Mouse (Mus musculus): ENCODE measurements around the gene AC131692.1. TPM values are rescaled to one million over a fixed set of nuclear protein-coding genes. Genes with fewer than 3 reads are reported as not detected.

The AC131692.1 gene
- polyA plus RNA-seq, 1 experiment from 2014 or later = 0.28 TPM

GRCm38 (mm10) chr19:6058513-6058912, 35.7 kb upstream of the AC131692.1 start:
- no peak overlapping the region for H3K27ac ChIP-seq
- no peaks in the 10 kb centered on the region for H3K27me3 ChIP-seq (replicated peaks)
- no peak for ATAC-seq (ENCODE audit: insufficient read depth, low FRiP score, low read depth)
- H3K9me3 ChIP-seq = no peaks in the 10 kb centered on the region
- H3K4me1 ChIP-seq = peaks cover 32% of the 10 kb centered on the region
- peaks cover 24% of the 10 kb centered on the region for H3K36me3 ChIP-seq
- peak overlapping the region; percentile 69 for H3K4me2 ChIP-seq
- peak overlapping the region; percentile 86 for H3K4me3 ChIP-seq (replicated peaks)
- H3K9ac ChIP-seq = peak overlapping the region; percentile 73
- 34% methylated on average over 5 of the region's 5 CpGs for WGBS

- no peak for ATAC-seq (ENCODE audit: insufficient read depth, low FRiP score, low read depth)
- peak overlapping the region; percentile 86 for H3K4me3 ChIP-seq (replicated peaks)
- H3K27me3 ChIP-seq (replicated peaks) = no peaks in the 10 kb centered on the region
- peaks cover 20% of the 10 kb centered on the region for H3K36me3 ChIP-seq
- no peaks in the 10 kb centered on the region for H3K9me3 ChIP-seq
- H3K9ac ChIP-seq = no peak overlapping the region
- H3K4me2 ChIP-seq = peak overlapping the region; percentile 69
- H3K4me1 ChIP-seq = peaks cover 32% of the 10 kb centered on the region
- 75% methylated on average over 5 of the region's 5 CpGs for WGBS
- no peak overlapping the region for H3K27ac ChIP-seq
Measured at GRCm38 (mm10) chr19:6058966-6059365, 35.3 kb upstream of the AC131692.1 start.

GRCm38 (mm10) chr19:6061021-6061533, 33.1 kb upstream of the AC131692.1 start, which contains the start of gene Znhit2:
TSS of gene Znhit2 (plus strand) at chr19:6061192.
- peak within 1 kb of the TSS; percentile 98 for H3K4me2 ChIP-seq
- no peaks in the 10 kb centered on the region for H3K27me3 ChIP-seq (replicated peaks)
- peak within 1 kb of the TSS; percentile 95 for H3K27ac ChIP-seq
- H3K9me3 ChIP-seq = no peaks in the 10 kb centered on the region
- peaks cover 3% of the 10 kb centered on the region; the same call in 1 of the 2 replicates for H3K36me3 ChIP-seq
- peaks cover 31% of the 10 kb centered on the region for H3K4me1 ChIP-seq
- H3K9ac ChIP-seq = peak within 1 kb of the TSS; percentile 94
- WGBS = under 1% methylated on average over 58 of the region's 58 CpGs
- peak; percentile 72 for ATAC-seq (ENCODE audit: insufficient read depth, low FRiP score, low read depth)
- peak within 1 kb of the TSS; percentile 93 for H3K4me3 ChIP-seq (replicated peaks)

- peak overlapping the region; percentile 98 for H3K4me2 ChIP-seq
- H3K9ac ChIP-seq = peak overlapping the region; percentile 94
- H3K9me3 ChIP-seq = no peaks in the 10 kb centered on the region
- WGBS = under 1% methylated on average over 44 of the region's 44 CpGs
- H3K4me3 ChIP-seq (replicated peaks) = peak overlapping the region; percentile 93
- peaks cover 3% of the 10 kb centered on the region; the same call in 1 of the 2 replicates for H3K36me3 ChIP-seq
- H3K27me3 ChIP-seq (replicated peaks) = no peaks in the 10 kb centered on the region
- 0 out of 2 replicates have a peak, but pooled peaks have one; percentile 5 for ATAC-seq (ENCODE audit: insufficient read depth, low FRiP score, low read depth)
- peaks cover 31% of the 10 kb centered on the region for H3K4me1 ChIP-seq
- H3K27ac ChIP-seq = peak overlapping the region; percentile 95
Measured at GRCm38 (mm10) chr19:6061641-6062302, 32.4 kb upstream of the AC131692.1 start.

- Histone ChIP-seq H3K27ac (peak overlapping the region; percentile 95), H3K4me2 (peak overlapping the region; percentile 98), H3K27me3 (replicated peaks) (no peaks in the 10 kb centered on the region), H3K9ac (peak overlapping the region; percentile 94; the same call in 1 of the 2 replicates), H3K9me3 (no peaks in the 10 kb centered on the region), H3K4me3 (replicated peaks) (peak overlapping the region; percentile 93), H3K4me1 (peaks cover 36% of the 10 kb centered on the region), H3K36me3 (peaks cover 3% of the 10 kb centered on the region; the same call in 1 of the 2 replicates)
- WGBS = 37% methylated on average over 5 of the region's 5 CpGs
- no peak for ATAC-seq (ENCODE audit: insufficient read depth, low FRiP score, low read depth)
Measured at GRCm38 (mm10) chr19:6062418-6062817, 31.8 kb upstream of the AC131692.1 start.

- 93% methylated on average over 6 of the region's 6 CpGs for WGBS
- no peaks in the 10 kb centered on the region for H3K9me3 ChIP-seq
- no peaks in the 10 kb centered on the region for H3K27me3 ChIP-seq (replicated peaks)
- ATAC-seq (ENCODE audit: insufficient read depth, low FRiP score, low read depth) = no peak
- peaks cover 3% of the 10 kb centered on the region; the same call in 1 of the 2 replicates for H3K36me3 ChIP-seq
- no peak overlapping the region for H3K9ac ChIP-seq
- no peak overlapping the region for H3K27ac ChIP-seq
- peak overlapping the region; percentile 93; the same call in 1 of the 2 replicates for H3K4me3 ChIP-seq (replicated peaks)
- peaks cover 40% of the 10 kb centered on the region for H3K4me1 ChIP-seq
- peak overlapping the region; percentile 98; the same call in 1 of the 2 replicates for H3K4me2 ChIP-seq
Measured at GRCm38 (mm10) chr19:6063081-6063480, 31.1 kb upstream of the AC131692.1 start.

- H3K9me3 ChIP-seq = no peaks in the 10 kb centered on the region
- WGBS = 34% methylated on average over 5 of the region's 5 CpGs
- H3K4me2 ChIP-seq = peak overlapping the region; percentile 99
- peaks cover 22% of the 10 kb centered on the region for H3K36me3 ChIP-seq
- ATAC-seq (ENCODE audit: insufficient read depth, low FRiP score, low read depth) = no peak
- peaks cover 35% of the 10 kb centered on the region for H3K4me1 ChIP-seq
- H3K4me3 ChIP-seq (replicated peaks) = peak overlapping the region; percentile 50
- H3K27me3 ChIP-seq (replicated peaks) = no peaks in the 10 kb centered on the region
- H3K9ac ChIP-seq = peak overlapping the region; percentile 46; the same call in 1 of the 2 replicates
- H3K27ac ChIP-seq = peak overlapping the region; percentile 85; the same call in 1 of the 2 replicates
Measured at GRCm38 (mm10) chr19:6066571-6066970, 27.6 kb upstream of the AC131692.1 start.

GRCm38 (mm10) chr19:6067011-6067723, 27.1 kb upstream of the AC131692.1 start:
- Histone ChIP-seq H3K9me3 (no peaks in the 10 kb centered on the region), H3K4me1 (peaks cover 30% of the 10 kb centered on the region), H3K27me3 (replicated peaks) (no peaks in the 10 kb centered on the region), H3K27ac (peak overlapping the region; percentile 85), H3K36me3 (peaks cover 22% of the 10 kb centered on the region), H3K4me2 (peak overlapping the region; percentile 99), H3K4me3 (replicated peaks) (peak overlapping the region; percentile 50), H3K9ac (peak overlapping the region; percentile 46; the same call in 1 of the 2 replicates)
- WGBS = 1% methylated on average over 30 of the region's 30 CpGs
- ATAC-seq (ENCODE audit: insufficient read depth, low FRiP score, low read depth) = peak; percentile 50

GRCm38 (mm10) chr19:6067724-6068415, 26.3 kb upstream of the AC131692.1 start, which contains the start of gene Tm7sf2:
TSS of gene Tm7sf2 (minus strand) at chr19:6068373.
- Histone ChIP-seq H3K4me2 (peak within 1 kb of the TSS; percentile 99), H3K4me3 (replicated peaks) (peak within 1 kb of the TSS; percentile 50), H3K9ac (peak within 1 kb of the TSS; percentile 46; the same call in 1 of the 2 replicates), H3K27me3 (replicated peaks) (no peaks in the 10 kb centered on the region), H3K9me3 (no peaks in the 10 kb centered on the region), H3K36me3 (peaks cover 22% of the 10 kb centered on the region), H3K4me1 (peaks cover 24% of the 10 kb centered on the region), H3K27ac (peak within 1 kb of the TSS; percentile 85)
- ATAC-seq (ENCODE audit: insufficient read depth, low FRiP score, low read depth) = peak; percentile 94
- 8% methylated on average over 33 of the region's 33 CpGs for WGBS

- Histone ChIP-seq H3K27me3 (replicated peaks) (no peaks in the 10 kb centered on the region), H3K4me3 (replicated peaks) (no peak overlapping the region), H3K27ac (no peak overlapping the region), H3K4me1 (peaks cover 20% of the 10 kb centered on the region), H3K9me3 (no peaks in the 10 kb centered on the region), H3K36me3 (peaks cover 22% of the 10 kb centered on the region), H3K4me2 (no peak overlapping the region), H3K9ac (no peak overlapping the region)
- ATAC-seq (ENCODE audit: insufficient read depth, low FRiP score, low read depth) = no peak
- WGBS = 67% methylated on average over 4 of the region's 4 CpGs
Measured at GRCm38 (mm10) chr19:6068951-6069350, 25.3 kb upstream of the AC131692.1 start.

- H3K9ac ChIP-seq = no peak overlapping the region
- no peaks in the 10 kb centered on the region for H3K9me3 ChIP-seq
- H3K27me3 ChIP-seq (replicated peaks) = no peaks in the 10 kb centered on the region
- no peak overlapping the region for H3K4me3 ChIP-seq (replicated peaks)
- no peak overlapping the region for H3K27ac ChIP-seq
- WGBS = 90% methylated on average over 10 of the region's 10 CpGs
- no peak for ATAC-seq (ENCODE audit: insufficient read depth, low FRiP score, low read depth)
- H3K36me3 ChIP-seq = peaks cover 22% of the 10 kb centered on the region
- H3K4me2 ChIP-seq = no peak overlapping the region
- peaks cover 22% of the 10 kb centered on the region for H3K4me1 ChIP-seq
Measured at GRCm38 (mm10) chr19:6069851-6070250, 24.4 kb upstream of the AC131692.1 start.

Data from stomach, embryonic 15.5 days (tissue).